Mouse (Mus musculus) hindbrain, embryonic 16.5 days (tissue): ENCODE measurements around the gene Gtf2ird1. TPM values are rescaled to one million over a fixed set of nuclear protein-coding genes. Genes with fewer than 3 reads are reported as not detected.

Source experiments
- ATAC-seq: fragments of 200-750 bp; cut with Nextera tagmentation; 2 replicates; pipeline ENCODE4 v1.8.0; 2017; ENCODE audit warnings: moderate TSS enrichment, moderate library complexity
- H3K27ac ChIP-seq: fragments of 300-500 bp; sonication (generic); 2 replicates; pipeline ENCODE4 v1.5.1; 2014; ENCODE audit warnings: low read depth, mild to moderate bottlenecking, control low read depth, low read length, moderate library complexity
- H3K27me3 ChIP-seq: fragments of 300-500 bp; sonication (generic); replicated peaks from 2 replicates; pipeline ENCODE4 v1.6.1; 2014; ENCODE audit warnings: low read length; ENCODE audit not compliant: control insufficient read depth, insufficient read depth
- H3K36me3 ChIP-seq: fragments of 300-500 bp; sonication (generic); 2 replicates; pipeline ENCODE4 v1.6.1; 2014; ENCODE audit warnings: mild to moderate bottlenecking, low read length, moderate library complexity, mixed read lengths; ENCODE audit not compliant: control insufficient read depth, insufficient read depth
- H3K4me1 ChIP-seq: fragments of 300-500 bp; sonication (generic); 2 replicates; pipeline ENCODE4 v1.6.1; 2014; ENCODE audit warnings: low read depth, low read length; ENCODE audit not compliant: control insufficient read depth, insufficient read depth
- H3K4me2 ChIP-seq: fragments of 300-500 bp; sonication (generic); 2 replicates; pipeline ENCODE4 v1.6.1; 2014; ENCODE audit warnings: mild to moderate bottlenecking, low read length, control low read depth, moderate library complexity
- H3K4me3 ChIP-seq: fragments of 300-500 bp; sonication (generic); 2 replicates; pipeline ENCODE4 v1.5.1; 2014; ENCODE audit warnings: mild to moderate bottlenecking, low read length, control low read depth, moderate library complexity
- H3K9ac ChIP-seq: fragments of 300-500 bp; sonication (generic); 2 replicates; pipeline ENCODE4 v1.6.1; 2014; ENCODE audit warnings: low read depth, mild to moderate bottlenecking, control low read depth, low read length, moderate library complexity
- H3K9me3 ChIP-seq: fragments of 300-500 bp; sonication (generic); 2 replicates; pipeline ENCODE4 v1.6.1; 2014; ENCODE audit warnings: mild to moderate bottlenecking, low read length, moderate library complexity; ENCODE audit not compliant: control insufficient read depth
- WGBS: fragments of 180-500 bp; shearing (Covaris S2); extraction: QIAGEN DNeasy Blood & Tissue Kit; methylation state at CpG from one replicate; pipeline ENCODE4 v1.1.7; 2014; 5-methylcytosine and 5-hydroxymethylcytosine counted together
- polyA plus RNA-seq: library from polyadenylated mRNA; unstranded; fragments of >200 nt; fragmentation: Nextera tagmentation; extraction: Ambion mirVana; gene quantifications from 2 replicates; pipeline ENCODE4 v1.2.1, GENCODE M21; 2015

The Gtf2ird1 gene
- polyA plus RNA-seq, 1 experiment from 2014 or later: 49.3 TPM

DNA sequence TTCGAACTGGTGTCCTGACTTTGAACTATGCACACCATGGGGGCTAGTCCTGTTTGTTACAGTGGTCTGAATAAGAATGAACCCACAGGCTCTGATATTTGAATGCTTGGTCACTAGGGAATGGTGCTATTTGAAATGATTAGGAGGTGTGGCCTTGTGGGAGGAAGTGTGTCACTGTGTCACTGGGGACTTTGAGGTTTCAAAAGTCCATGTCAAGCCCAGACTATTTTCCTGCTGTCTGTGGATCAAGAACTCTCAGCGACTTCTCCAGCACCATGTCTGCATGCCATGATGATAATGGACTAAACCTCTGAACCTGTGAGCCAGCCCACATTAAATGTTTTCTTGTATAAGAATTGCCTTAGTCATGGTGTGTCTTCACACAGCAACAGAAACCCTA, 44.2 kb downstream of the Gtf2ird1 start:
- ATAC-seq: no peak
- 92% methylated on average over 2 of the region's 2 CpGs for WGBS
- Histone ChIP-seq H3K27me3 (no peaks in the 10 kb centered on the region), H3K9me3 (no peaks in the 10 kb centered on the region), H3K9ac (no peak overlapping the region), H3K4me1 (no peaks in the 10 kb centered on the region), H3K27ac (no peak overlapping the region), H3K36me3 (peaks cover 59% of the 10 kb centered on the region), H3K4me2 (no peak overlapping the region), H3K4me3 (no peak overlapping the region)

DNA sequence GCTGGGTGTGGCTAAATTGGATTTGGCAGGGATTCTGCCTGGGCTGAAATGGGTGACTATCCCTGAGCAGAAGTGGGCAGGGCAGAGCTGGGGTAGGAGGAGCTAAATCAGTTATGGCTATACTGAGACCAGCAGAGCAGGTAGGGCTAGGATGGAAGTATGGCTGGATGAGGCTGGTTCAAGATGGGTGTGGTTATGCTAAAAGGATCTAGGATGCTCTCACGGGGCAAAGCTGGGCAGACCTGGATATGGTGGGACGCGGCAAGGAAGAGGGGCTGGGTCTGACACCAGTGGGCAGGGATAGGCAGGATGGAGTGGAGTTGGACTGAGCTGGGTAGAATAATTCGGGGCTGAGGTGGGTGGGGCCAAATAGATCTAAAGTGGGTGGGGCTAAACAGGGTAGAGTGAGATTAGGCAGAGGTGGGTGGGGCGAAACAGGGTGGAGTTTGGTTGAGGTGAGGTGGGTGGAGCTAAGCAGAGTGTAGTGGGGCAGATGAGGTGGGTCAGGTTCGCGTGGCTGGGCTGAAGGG, 46.1 kb downstream of the Gtf2ird1 start:
- 96% methylated on average over 7 of the region's 7 CpGs for WGBS
- Histone ChIP-seq H3K36me3 (peaks cover 62% of the 10 kb centered on the region), H3K27ac (no peak overlapping the region), H3K4me1 (no peaks in the 10 kb centered on the region), H3K27me3 (no peaks in the 10 kb centered on the region), H3K9ac (no peak overlapping the region), H3K9me3 (no peaks in the 10 kb centered on the region), H3K4me2 (no peak overlapping the region), H3K4me3 (no peak overlapping the region)
- ATAC-seq: no peak; the same call in 1 of the 2 replicates

DNA sequence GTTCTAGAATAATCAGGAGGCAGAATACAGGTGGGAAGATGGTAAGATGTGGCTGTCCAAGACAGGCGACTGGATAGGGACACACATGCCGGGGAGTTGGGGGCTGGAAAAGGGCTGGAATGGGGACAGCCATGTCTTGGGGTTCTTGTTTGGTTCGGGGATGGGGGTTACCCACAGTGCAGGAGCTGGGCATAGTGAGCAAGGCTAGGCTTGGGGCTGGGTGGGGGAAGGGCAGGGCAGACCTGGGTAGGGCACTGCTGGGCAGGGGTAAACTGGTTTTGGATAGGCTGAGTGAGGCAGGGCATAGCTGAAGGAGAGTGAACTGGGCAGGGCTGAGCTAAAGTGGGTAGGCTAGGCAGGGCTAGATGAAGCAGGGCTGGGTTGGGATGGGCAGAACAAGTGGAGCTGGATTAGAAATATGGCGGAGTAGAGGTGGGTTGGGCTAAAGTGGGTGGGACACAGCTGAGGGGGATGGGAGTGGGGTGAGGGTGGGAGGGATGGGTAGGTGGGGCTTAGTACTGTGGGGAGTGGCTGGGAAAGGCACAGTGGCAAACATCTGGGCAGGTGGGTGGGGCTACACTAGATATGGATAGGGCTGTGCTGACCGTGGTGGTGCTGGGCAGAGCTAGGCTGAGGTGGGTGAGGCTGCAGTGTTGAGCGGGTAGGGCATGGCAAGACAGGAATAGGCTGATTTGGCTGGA, 46.8 kb downstream of the Gtf2ird1 start:
- Histone ChIP-seq H3K27ac (no peak overlapping the region), H3K9ac (no peak overlapping the region), H3K36me3 (peaks cover 66% of the 10 kb centered on the region), H3K9me3 (no peaks in the 10 kb centered on the region), H3K4me3 (no peak overlapping the region), H3K4me2 (no peak overlapping the region), H3K4me1 (no peaks in the 10 kb centered on the region), H3K27me3 (no peaks in the 10 kb centered on the region)
- ATAC-seq: no peak; the same call in 1 of the 2 replicates
- WGBS: 92% methylated on average over 6 of the region's 6 CpGs

DNA sequence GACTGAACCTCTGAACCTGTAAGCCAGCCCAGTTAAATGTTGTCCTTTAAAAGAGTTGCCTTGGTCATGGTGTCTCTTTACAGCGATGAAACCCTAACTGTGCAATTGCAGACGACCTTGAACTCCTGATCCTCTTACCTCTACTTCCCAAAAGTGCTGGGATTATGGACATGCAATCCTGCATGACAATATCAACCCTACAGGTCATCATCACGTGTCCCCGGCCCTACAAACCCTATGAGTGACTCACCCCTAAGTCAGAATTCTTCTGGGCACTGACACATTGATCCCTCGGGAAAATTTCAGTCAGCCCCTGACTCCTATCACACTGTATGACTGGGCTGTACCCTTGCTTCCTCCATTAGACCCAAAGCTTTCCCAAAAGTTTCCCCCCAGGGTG, 48.4 kb downstream of the Gtf2ird1 start:
- 95% methylated on average over 5 of the region's 5 CpGs for WGBS
- H3K27ac ChIP-seq: no peak overlapping the region
- no peak overlapping the region for H3K9ac ChIP-seq
- H3K4me1 ChIP-seq: no peaks in the 10 kb centered on the region
- H3K36me3 ChIP-seq: peaks cover 70% of the 10 kb centered on the region
- H3K4me2 ChIP-seq: no peak overlapping the region
- no peaks in the 10 kb centered on the region for H3K9me3 ChIP-seq
- H3K4me3 ChIP-seq: no peak overlapping the region
- H3K27me3 ChIP-seq: no peaks in the 10 kb centered on the region
- ATAC-seq: no peak

DNA sequence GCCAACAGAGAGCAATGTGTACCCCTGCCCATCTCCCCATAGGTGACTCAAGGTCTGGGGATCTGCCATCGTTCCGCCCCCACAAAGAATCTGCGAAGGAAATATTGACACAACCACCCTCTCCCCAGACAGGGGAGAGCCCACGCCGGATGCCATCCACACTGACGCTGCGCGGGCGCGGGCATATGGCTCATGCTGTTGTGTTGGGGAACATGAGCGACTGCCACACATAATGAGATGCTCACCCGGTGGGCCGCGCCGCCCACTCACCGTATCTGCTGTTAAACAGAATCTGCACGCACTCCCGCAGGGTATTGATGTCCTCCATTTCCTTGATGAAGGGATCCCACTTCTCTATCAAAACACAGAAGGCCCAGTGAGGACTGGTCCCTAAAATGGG, 54.7 kb downstream of the Gtf2ird1 start:
- H3K9ac ChIP-seq: no peak overlapping the region
- no peak overlapping the region for H3K27ac ChIP-seq
- 94% methylated on average over 18 of the region's 18 CpGs for WGBS
- no peak overlapping the region for H3K4me2 ChIP-seq
- no peak overlapping the region for H3K4me3 ChIP-seq
- H3K9me3 ChIP-seq: no peaks in the 10 kb centered on the region
- no peaks in the 10 kb centered on the region for H3K4me1 ChIP-seq
- no peak for ATAC-seq
- peaks cover 60% of the 10 kb centered on the region for H3K36me3 ChIP-seq
- no peaks in the 10 kb centered on the region for H3K27me3 ChIP-seq

DNA sequence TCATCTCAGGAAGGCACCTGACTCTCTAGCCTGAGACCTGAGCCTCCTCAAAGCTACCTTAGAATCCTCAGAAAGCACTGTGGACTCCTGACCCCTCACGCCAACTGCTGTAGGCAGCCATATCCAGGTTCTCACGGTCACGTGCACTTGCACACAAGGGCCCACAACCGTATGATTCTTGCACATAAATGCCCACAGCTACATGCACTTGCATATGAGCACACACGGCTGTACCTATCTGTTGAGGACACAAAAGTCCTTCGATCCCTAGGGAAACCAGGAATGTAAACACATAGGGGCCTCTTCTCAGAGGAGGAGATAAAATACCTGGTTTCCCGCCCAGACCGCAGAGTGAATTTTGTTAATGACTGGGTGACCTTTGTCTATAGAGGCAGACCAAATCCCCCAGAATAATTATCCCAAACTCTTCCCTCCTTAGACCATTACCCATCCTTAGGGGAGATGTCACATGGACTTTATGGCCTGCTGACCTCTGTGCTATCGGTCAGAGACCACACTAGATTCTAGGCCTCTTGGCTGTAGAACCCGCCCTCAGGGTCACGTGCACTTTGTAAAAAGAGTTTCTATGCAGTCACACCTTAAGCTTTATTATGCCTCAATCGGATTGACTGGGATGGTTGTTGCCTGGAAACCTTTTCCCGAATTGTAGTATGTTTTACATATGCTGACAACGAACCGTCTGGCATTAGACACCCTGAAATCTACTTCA, 58.9 kb downstream of the Gtf2ird1 start:
- Histone ChIP-seq H3K4me1 (no peaks in the 10 kb centered on the region), H3K36me3 (peaks cover 39% of the 10 kb centered on the region), H3K9ac (no peak overlapping the region), H3K9me3 (no peaks in the 10 kb centered on the region), H3K4me3 (no peak overlapping the region), H3K27ac (no peak overlapping the region), H3K4me2 (no peak overlapping the region), H3K27me3 (no peaks in the 10 kb centered on the region)
- 95% methylated on average over 15 of the region's 15 CpGs for WGBS
- no peak for ATAC-seq

DNA sequence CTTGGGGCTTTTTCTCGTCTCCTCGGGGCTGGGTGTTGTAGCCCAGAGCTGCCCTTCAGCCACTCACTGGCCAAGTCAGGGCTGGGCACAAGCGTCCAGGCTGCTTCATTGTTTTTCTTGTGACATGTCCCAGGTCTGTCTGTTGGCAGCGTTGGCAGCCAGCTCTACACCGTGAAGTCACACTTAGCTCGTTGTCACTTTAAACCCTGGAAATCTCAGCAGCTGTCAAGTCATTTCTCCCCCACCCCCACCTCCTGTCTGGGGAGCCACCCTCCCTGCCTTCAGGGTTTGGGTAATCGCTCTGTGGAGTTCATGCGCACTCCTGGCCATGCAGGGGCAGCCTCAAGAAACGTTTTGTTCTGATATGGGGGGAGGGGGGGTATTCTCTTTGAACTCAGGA, 60.0 kb downstream of the Gtf2ird1 start:
- H3K4me2 ChIP-seq: no peak overlapping the region
- H3K9ac ChIP-seq: no peak overlapping the region
- no peak overlapping the region for H3K27ac ChIP-seq
- no peak overlapping the region for H3K4me3 ChIP-seq
- no peaks in the 10 kb centered on the region for H3K9me3 ChIP-seq
- no peaks in the 10 kb centered on the region for H3K4me1 ChIP-seq
- no peaks in the 10 kb centered on the region for H3K27me3 ChIP-seq
- peaks cover 32% of the 10 kb centered on the region for H3K36me3 ChIP-seq
- ATAC-seq: no peak
- 79% methylated on average over 9 of the region's 9 CpGs for WGBS

DNA sequence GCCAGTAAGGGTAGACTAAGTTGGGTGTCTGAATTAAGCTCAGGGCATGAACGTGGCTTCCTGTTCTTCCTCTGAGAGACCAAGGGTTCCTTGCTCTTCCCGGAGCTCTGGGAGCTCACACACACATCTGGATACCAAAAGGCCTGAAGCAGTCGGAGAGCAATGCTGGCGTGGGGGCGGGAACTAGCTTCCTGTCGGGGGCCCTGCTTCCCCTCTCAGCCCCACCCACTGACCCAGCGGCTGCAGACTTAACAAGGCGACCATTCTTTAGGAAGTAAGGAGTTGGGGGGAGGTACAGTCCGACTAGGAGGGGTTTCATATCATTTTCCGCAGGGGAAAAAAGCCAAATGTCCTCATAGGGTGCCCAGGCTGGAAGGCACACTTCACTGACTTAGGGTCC, 61.9 kb downstream of the Gtf2ird1 start:
- 56% methylated on average over 10 of the region's 10 CpGs for WGBS
- H3K27me3 ChIP-seq: no peaks in the 10 kb centered on the region
- ATAC-seq: no peak
- H3K36me3 ChIP-seq: peaks cover 25% of the 10 kb centered on the region
- no peaks in the 10 kb centered on the region for H3K4me1 ChIP-seq
- no peak overlapping the region for H3K9ac ChIP-seq
- H3K27ac ChIP-seq: no peak overlapping the region
- H3K4me3 ChIP-seq: no peak overlapping the region
- H3K4me2 ChIP-seq: no peak overlapping the region
- H3K9me3 ChIP-seq: no peaks in the 10 kb centered on the region

DNA sequence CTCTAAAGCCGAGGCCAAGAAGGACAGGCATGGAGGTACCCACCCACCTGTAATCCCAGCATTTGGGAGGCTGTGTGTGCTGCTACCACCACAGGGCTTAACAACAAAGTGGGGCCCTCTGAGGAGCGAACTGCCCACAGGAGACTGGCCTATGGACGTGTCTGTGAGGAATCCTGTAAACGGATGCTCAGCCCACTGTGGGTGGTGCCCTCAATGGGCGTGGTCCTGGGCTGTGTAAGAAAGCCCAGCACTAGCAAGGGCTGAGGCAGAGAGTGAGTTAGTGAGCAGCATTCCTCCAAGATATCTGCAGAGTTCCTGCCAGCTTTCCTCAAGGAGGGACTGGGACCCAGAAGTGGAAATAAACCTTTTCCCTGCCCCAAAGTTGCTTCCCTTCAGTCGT, 62.9 kb downstream of the Gtf2ird1 start:
- no peak overlapping the region for H3K9ac ChIP-seq
- H3K4me3 ChIP-seq: no peak overlapping the region
- no peaks in the 10 kb centered on the region for H3K4me1 ChIP-seq
- ATAC-seq: no peak
- H3K27ac ChIP-seq: no peak overlapping the region
- H3K9me3 ChIP-seq: no peaks in the 10 kb centered on the region
- no peaks in the 10 kb centered on the region for H3K27me3 ChIP-seq
- H3K36me3 ChIP-seq: peaks cover 25% of the 10 kb centered on the region
- WGBS: 74% methylated on average over 6 of the region's 6 CpGs
- no peak overlapping the region for H3K4me2 ChIP-seq
